Mouse (Mus musculus) bone marrow, adult 2 months (tissue): ENCODE measurements around the gene Ddhd1.

Source experiments
- CTCF ChIP-seq: fragments of 200-500 bp; IDR thresholded peaks from 2 replicates; pipeline ENCODE4 v1.5.1; 2011; ENCODE audit warnings: low read length, control low read depth; ENCODE audit not compliant: control insufficient read depth, insufficient read depth
- POLR2A ChIP-seq: fragments of 200-500 bp; IDR thresholded peaks from 2 replicates; pipeline ENCODE4 v1.6.1; 2011; ENCODE audit warnings: low read depth, mild to moderate bottlenecking, control low read depth, low read length, borderline replicate concordance; ENCODE audit not compliant: control insufficient read depth

- TF ChIP-seq POLR2A, result no peak
- TF ChIP-seq CTCF, result no peak
These were observed 103.6 kb downstream of the Ddhd1 start for GRCm38 (mm10) chr14:45554336-45554735.
